Mouse (Mus musculus) liver, embryonic 15.5 days (tissue): Measurements from ENCODE around the gene Clasp2. TPM values are rescaled to one million over a fixed set of nuclear protein-coding genes. Genes with fewer than 3 reads are reported as not detected.
A peak's percentile ranks its signal among the peaks of the same experiment; 100 is the strongest.

Source experiments
- ATAC-seq: fragments of 200-750 bp; cut with Nextera tagmentation; 2 replicates; pipeline ENCODE4 v1.8.0; 2017; ENCODE audit warnings: moderate number of reproducible peaks, mild to moderate bottlenecking, moderate library complexity; ENCODE audit not compliant: insufficient read depth
- H3K27ac ChIP-seq: fragments of 300-500 bp; sonication (generic); replicated peaks from 2 replicates; pipeline ENCODE4 v1.5.1; 2015; ENCODE audit warnings: mild to moderate bottlenecking, inconsistent platforms
- H3K27me3 ChIP-seq: fragments of 300-500 bp; sonication (generic); 2 replicates; pipeline ENCODE4 v1.6.1; 2015; ENCODE audit warnings: mild to moderate bottlenecking, inconsistent platforms
- H3K36me3 ChIP-seq: fragments of 300-500 bp; sonication (generic); replicated peaks from 2 replicates; pipeline ENCODE4 v1.6.1; 2015; ENCODE audit warnings: moderate library complexity, mild to moderate bottlenecking, inconsistent platforms
- H3K4me1 ChIP-seq: fragments of 300-500 bp; sonication (generic); replicated peaks from 2 replicates; pipeline ENCODE4 v1.6.1; 2015; ENCODE audit warnings: inconsistent platforms
- H3K4me2 ChIP-seq: fragments of 300-500 bp; sonication (generic); 2 replicates; pipeline ENCODE4 v1.6.1; 2015; ENCODE audit warnings: moderate library complexity, mild to moderate bottlenecking, inconsistent platforms
- H3K4me3 ChIP-seq: fragments of 300-500 bp; sonication (generic); replicated peaks from 2 replicates; pipeline ENCODE4 v1.5.1; 2015; ENCODE audit warnings: mild to moderate bottlenecking, inconsistent platforms
- H3K9ac ChIP-seq: fragments of 300-500 bp; sonication (generic); 2 replicates; pipeline ENCODE4 v1.6.1; 2015; ENCODE audit warnings: moderate library complexity, mild to moderate bottlenecking, inconsistent platforms
- H3K9me3 ChIP-seq: fragments of 300-500 bp; sonication (generic); replicated peaks from 2 replicates; pipeline ENCODE4 v1.6.1; 2016; ENCODE audit warnings: inconsistent platforms
- WGBS: fragments of 180-500 bp; shearing (Covaris S2); methylation state at CpG from one replicate; pipeline ENCODE4 v1.1.7; 2015; ENCODE audit warnings: mixed read lengths; ENCODE audit not compliant: insufficient replicate concordance; 5-methylcytosine and 5-hydroxymethylcytosine counted together
- polyA plus RNA-seq: library from polyadenylated mRNA; unstranded; fragments of >200 nt; fragmentation: Nextera tagmentation; extraction: Ambion mirVana; gene quantifications from 2 replicates; pipeline ENCODE4 v1.2.1, GENCODE M21; 2015

Gene Clasp2
- polyA plus RNA-seq, 1 experiment from 2014 or later: 9.9 TPM

GRCm38 (mm10) chr9:113932100-113932470 is 190.8 kb downstream of the Clasp2 start:
- H3K4me3 ChIP-seq: peak overlapping the region; percentile 98
- peak overlapping the region; percentile 81 for H3K4me2 ChIP-seq
- ATAC-seq: no peak
- peak overlapping the region; percentile 97 for H3K27ac ChIP-seq
- no peaks in the 10 kb centered on the region for H3K36me3 ChIP-seq
- 0 out of 2 replicates have a peak, but pooled peaks cover 8% of the 10 kb centered on the region for H3K27me3 ChIP-seq
- peak overlapping the region; percentile 99 for H3K9ac ChIP-seq
- WGBS: 1% methylated on average over 8 of the region's 8 CpGs
- H3K4me1 ChIP-seq: peaks cover 51% of the 10 kb centered on the region
- H3K9me3 ChIP-seq: no peaks in the 10 kb centered on the region

DNA sequence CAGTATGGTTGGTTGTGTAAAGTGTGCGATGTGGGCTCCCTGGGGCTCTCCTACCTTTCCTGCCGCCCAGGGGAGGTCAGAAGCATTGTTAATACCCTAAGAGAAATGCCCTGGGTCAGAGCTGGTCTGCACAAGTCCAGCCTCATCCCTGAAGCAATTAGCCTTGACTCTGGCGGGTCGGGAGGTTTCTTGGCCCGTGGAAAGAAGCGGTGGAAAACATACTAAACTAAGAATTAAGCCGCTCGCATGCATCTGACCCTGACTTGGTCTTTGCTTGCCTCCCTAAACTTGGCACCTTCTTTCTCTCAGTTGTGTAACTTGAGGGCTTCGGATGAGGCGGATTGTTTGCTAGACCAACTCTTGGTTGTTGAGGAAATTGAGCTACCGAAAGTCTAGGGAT is 191.2 kb downstream of the Clasp2 start:
- H3K27ac ChIP-seq: peak overlapping the region; percentile 97
- H3K4me1 ChIP-seq: peaks cover 55% of the 10 kb centered on the region
- WGBS: 15% methylated on average over 11 of the region's 11 CpGs

GRCm38 (mm10) chr9:113935638-113936037 is 194.4 kb downstream of the Clasp2 start:
- peak overlapping the region; percentile 26; the same call in 1 of the 2 replicates for H3K9ac ChIP-seq
- H3K27ac ChIP-seq: peak overlapping the region; percentile 61
- WGBS: 46% methylated on average over 5 of the region's 5 CpGs
- H3K9me3 ChIP-seq: no peaks in the 10 kb centered on the region
- no peaks in the 10 kb centered on the region for H3K36me3 ChIP-seq
- peak overlapping the region; percentile 22 for H3K4me3 ChIP-seq
- no peaks in the 10 kb centered on the region for H3K27me3 ChIP-seq
- peaks cover 76% of the 10 kb centered on the region for H3K4me1 ChIP-seq
- no peak for ATAC-seq
- H3K4me2 ChIP-seq: peak overlapping the region; percentile 26

More for the DNA sequence above, 191.2 kb downstream of the Clasp2 start:
- H3K9me3 ChIP-seq: no peaks in the 10 kb centered on the region
- H3K4me3 ChIP-seq: peak overlapping the region; percentile 98
- H3K36me3 ChIP-seq: no peaks in the 10 kb centered on the region
- 0 out of 2 replicates have a peak, but pooled peaks cover 4% of the 10 kb centered on the region for H3K27me3 ChIP-seq
- peak overlapping the region; percentile 81 for H3K4me2 ChIP-seq
- ATAC-seq: no peak
- peak overlapping the region; percentile 99 for H3K9ac ChIP-seq

DNA sequence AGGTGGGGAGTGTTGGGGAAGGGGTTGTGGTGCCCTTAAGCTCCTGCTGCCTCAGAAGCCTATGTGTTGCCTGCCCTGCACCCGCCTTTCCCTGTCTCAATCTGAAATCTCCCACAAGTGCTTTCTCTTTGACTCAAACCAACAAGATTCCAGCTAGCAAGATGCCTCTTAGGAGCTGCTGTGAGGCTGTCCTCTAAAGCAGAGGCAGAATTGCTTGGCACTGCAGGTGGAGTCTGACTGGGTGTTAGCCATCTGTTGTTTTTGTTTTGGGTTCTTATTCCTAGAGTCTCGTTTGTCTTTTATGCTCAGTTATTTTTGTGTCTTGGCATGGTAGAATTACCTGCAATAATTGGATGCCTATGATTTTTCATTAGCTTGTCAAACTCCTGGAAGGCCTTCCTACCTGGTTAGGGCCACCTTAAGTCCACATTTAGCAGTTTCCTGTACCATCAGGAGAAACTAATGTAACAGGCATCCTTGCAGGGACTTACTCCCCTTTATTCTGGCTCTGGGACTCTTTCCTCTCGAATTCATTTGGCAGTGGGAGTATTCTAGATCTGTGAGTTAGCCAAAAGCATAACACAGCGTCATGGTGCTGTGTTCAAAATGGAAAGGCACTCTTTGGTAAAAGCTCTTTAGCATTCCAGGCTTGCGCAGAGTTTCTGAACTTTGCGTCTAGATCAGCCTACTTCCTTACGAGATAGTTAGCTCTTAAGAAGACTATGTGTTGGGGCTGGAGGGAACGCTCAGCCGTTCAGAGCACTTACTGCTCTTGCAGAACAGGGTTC is 198.0 kb downstream of the Clasp2 start:
- peaks cover 93% of the 10 kb centered on the region for H3K4me1 ChIP-seq

DNA sequence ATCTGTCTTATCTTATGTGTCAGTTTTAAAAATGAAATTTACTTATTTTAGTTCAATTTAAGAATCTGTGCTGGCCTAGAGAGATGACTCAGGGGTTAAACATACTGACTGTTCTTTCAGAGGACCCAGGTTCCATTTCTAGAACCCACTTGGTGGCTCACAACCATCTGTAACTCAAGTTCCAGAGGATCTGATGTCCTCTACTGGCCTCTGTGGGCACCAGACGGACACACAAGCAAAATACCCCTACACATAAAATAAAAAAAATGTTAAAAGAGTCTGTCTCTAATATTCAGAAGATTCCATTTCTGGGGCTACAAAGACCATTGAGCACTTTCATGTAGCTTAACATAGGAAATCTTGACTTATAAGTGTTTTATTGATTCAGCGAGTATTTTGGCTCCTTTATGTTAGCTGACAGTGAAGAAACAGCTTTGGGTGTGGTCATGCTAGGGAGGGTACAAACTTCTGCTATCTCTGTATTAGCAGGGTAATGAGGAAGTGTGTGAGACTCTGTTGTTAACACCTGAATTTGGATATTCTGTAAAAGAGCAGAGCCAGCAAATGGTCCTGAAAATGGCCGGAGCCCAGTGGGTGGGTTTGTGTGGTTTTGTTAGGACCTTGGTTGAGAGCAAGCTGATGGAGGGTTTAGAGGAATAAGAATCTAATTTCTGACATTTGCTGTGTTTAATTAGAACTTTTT is 200.0 kb downstream of the Clasp2 start:
- peak; percentile 95 for ATAC-seq
- H3K9ac ChIP-seq: peak overlapping the region; percentile 45
- H3K27me3 ChIP-seq: no peaks in the 10 kb centered on the region
- peaks cover 23% of the 10 kb centered on the region for H3K36me3 ChIP-seq
- peaks cover 75% of the 10 kb centered on the region for H3K4me1 ChIP-seq
- peak overlapping the region; percentile 93 for H3K27ac ChIP-seq
- no peaks in the 10 kb centered on the region for H3K9me3 ChIP-seq
- H3K4me2 ChIP-seq: peak overlapping the region; percentile 63
- WGBS: 23% methylated on average over 3 of the region's 3 CpGs
- H3K4me3 ChIP-seq: peak overlapping the region; percentile 27

More for the DNA sequence above, 198.0 kb downstream of the Clasp2 start:
- Histone ChIP-seq H3K27me3 (no peaks in the 10 kb centered on the region), H3K4me3 (no peak overlapping the region), H3K36me3 (0 out of 2 replicates have a peak, but pooled peaks cover 6% of the 10 kb centered on the region), H3K9ac (no peak overlapping the region), H3K9me3 (no peaks in the 10 kb centered on the region), H3K4me2 (no peak overlapping the region), H3K27ac (peak overlapping the region; percentile 93)
- 83% methylated on average over 9 of the region's 9 CpGs for WGBS
- ATAC-seq: no peak

DNA sequence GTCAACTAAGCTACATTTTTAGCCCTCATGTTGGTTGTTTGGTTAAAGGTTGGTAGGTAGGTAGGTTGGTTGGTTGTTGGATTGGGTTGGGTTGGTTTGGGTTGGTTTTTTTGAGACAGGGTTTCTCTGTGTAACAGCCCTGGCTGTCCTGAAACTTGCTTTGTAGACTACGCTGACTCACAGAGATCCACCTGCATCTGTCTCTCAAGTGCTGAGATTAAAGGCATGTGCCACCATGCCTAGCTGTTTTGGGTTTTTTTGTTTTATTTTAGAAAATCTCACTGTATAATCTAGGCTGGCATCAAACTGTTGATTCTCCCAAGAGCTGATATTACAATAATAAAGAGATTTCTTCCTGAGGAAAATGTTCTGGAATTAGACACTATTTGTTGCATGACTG is 202.1 kb downstream of the Clasp2 start:
- no peak for ATAC-seq
- WGBS: 97% methylated on average over 1 of the region's 1 CpGs
- Histone ChIP-seq H3K4me3 (no peak overlapping the region), H3K4me1 (peaks cover 63% of the 10 kb centered on the region), H3K27ac (peak overlapping the region; percentile 9), H3K4me2 (no peak overlapping the region), H3K9ac (no peak overlapping the region), H3K9me3 (no peaks in the 10 kb centered on the region), H3K27me3 (no peaks in the 10 kb centered on the region), H3K36me3 (peaks cover 38% of the 10 kb centered on the region)

DNA sequence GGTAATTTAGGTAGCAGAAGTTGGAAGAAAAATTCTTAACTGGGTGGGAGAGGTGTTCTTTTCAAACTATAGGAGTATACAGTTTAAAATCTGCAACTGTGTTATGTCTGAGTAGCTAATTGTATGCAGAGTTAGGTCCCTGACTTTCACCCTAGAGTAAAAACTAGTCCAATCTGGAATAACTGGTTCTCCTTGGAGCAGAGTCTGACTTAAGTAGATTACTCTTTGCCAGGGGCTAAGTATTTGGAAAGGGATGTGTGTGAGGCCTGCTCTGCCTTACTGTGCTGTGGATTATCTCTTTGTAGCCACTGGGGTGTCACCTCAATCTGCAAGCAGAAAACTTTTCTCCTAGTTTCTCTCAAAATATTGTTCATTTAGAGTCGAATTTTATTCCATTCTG is 205.9 kb downstream of the Clasp2 start:
- H3K36me3 ChIP-seq: peaks cover 71% of the 10 kb centered on the region
- H3K4me1 ChIP-seq: peaks cover 25% of the 10 kb centered on the region
- ATAC-seq: no peak
- H3K9ac ChIP-seq: no peak overlapping the region
- H3K4me2 ChIP-seq: no peak overlapping the region
- H3K27ac ChIP-seq: peak overlapping the region; percentile 35; the same call in 1 of the 2 replicates
- H3K4me3 ChIP-seq: no peak overlapping the region
- H3K9me3 ChIP-seq: no peaks in the 10 kb centered on the region
- WGBS: 76% methylated on average over 1 of the region's 1 CpGs
- no peaks in the 10 kb centered on the region for H3K27me3 ChIP-seq

GRCm38 (mm10) chr9:113957777-113958176 is 216.5 kb downstream of the Clasp2 start:
- H3K4me3 ChIP-seq: no peak overlapping the region
- ATAC-seq: no peak
- H3K36me3 ChIP-seq: peaks cover 90% of the 10 kb centered on the region
- no peak overlapping the region for H3K27ac ChIP-seq
- no peaks in the 10 kb centered on the region for H3K27me3 ChIP-seq
- peaks cover 5% of the 10 kb centered on the region; the same call in 1 of the 2 replicates for H3K4me1 ChIP-seq
- H3K9ac ChIP-seq: no peak overlapping the region
- no peak overlapping the region for H3K4me2 ChIP-seq
- H3K9me3 ChIP-seq: no peaks in the 10 kb centered on the region
- WGBS: 74% methylated on average over 4 of the region's 4 CpGs

GRCm38 (mm10) chr9:113963718-113964117 is 222.4 kb downstream of the Clasp2 start:
- H3K4me3 ChIP-seq: no peak overlapping the region
- no peak overlapping the region for H3K4me2 ChIP-seq
- ATAC-seq: no peak
- H3K4me1 ChIP-seq: peaks cover 40% of the 10 kb centered on the region
- peaks cover 94% of the 10 kb centered on the region for H3K36me3 ChIP-seq
- no peaks in the 10 kb centered on the region for H3K9me3 ChIP-seq
- H3K9ac ChIP-seq: no peak overlapping the region
- H3K27me3 ChIP-seq: no peaks in the 10 kb centered on the region
- no peak overlapping the region for H3K27ac ChIP-seq

DNA sequence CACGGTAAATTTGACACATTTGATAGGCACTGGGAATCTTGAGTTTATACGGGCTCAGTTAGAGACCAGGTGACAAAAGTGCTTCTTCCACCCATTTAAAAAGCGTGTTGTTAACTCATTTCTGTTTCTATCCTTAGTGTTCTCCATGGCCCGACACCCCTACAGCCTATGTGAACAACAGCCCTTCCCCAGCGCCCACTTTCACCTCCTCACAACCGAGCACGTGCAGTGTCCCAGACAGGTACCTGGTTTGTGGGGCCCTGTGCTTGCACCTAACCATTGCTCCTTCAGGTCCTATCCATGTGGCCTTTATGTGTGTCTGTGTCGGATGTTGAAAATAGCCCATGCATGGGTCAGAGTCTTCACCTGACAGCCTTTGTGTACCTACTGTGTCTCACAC is 223.1 kb downstream of the Clasp2 start:
- peaks cover 44% of the 10 kb centered on the region for H3K4me1 ChIP-seq
- H3K4me2 ChIP-seq: no peak overlapping the region
- H3K27me3 ChIP-seq: no peaks in the 10 kb centered on the region
- no peak for ATAC-seq
- peaks cover 92% of the 10 kb centered on the region for H3K36me3 ChIP-seq
- no peak overlapping the region for H3K27ac ChIP-seq
- H3K4me3 ChIP-seq: no peak overlapping the region
- no peaks in the 10 kb centered on the region for H3K9me3 ChIP-seq
- no peak overlapping the region for H3K9ac ChIP-seq
- WGBS: 91% methylated on average over 8 of the region's 8 CpGs

DNA sequence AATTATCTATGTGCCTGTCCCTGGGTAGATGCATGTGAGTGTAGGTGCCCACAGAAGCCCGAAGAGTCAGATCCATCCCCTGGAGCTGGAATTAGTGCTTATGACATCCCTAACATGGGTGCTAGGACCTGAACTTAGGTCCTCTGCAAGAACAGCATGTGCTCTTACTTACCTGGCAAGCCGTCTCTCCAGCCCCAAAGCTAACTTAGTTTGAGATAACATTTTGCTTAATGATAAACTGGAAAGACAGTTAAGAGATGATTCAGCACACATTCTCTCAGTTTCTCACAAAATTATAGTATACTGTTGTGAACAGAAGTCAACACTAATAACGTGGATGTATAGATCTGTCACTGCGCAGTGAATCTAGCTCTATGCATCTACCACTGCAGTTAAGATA is 225.6 kb downstream of the Clasp2 start:
- H3K27ac ChIP-seq: peak overlapping the region; percentile 96
- no peak overlapping the region for H3K4me2 ChIP-seq
- peaks cover 67% of the 10 kb centered on the region for H3K4me1 ChIP-seq
- H3K9me3 ChIP-seq: no peaks in the 10 kb centered on the region
- no peak overlapping the region for H3K9ac ChIP-seq
- peaks cover 92% of the 10 kb centered on the region for H3K36me3 ChIP-seq
- 54% methylated on average over 4 of the region's 4 CpGs for WGBS
- H3K4me3 ChIP-seq: no peak overlapping the region
- no peak for ATAC-seq
- H3K27me3 ChIP-seq: no peaks in the 10 kb centered on the region
